8 mouse cellular contexts compared by ENCODE assay signal in genomic region chr6:140465946-140466646, GRCm38 (mm10). TPM values are rescaled to one million over a fixed set of nuclear protein-coding genes. Genes with fewer than 3 reads are reported as not detected.
DNase-seq lines count a peak whose midpoint lies in the region; ATAC-seq lines count a peak whose summit lies in the region.

No protein-coding gene starts in this region.

- H3K4me2 ChIP-seq in forebrain, embryonic 16.5 days (ENCODE audit: low read length) = no peak overlapping the region
- H3K4me2 ChIP-seq in forebrain, embryonic 15.5 days (replicated peaks) = no peak overlapping the region

- 85% methylated on average over 9 of the region's 9 CpGs for WGBS in forebrain, embryonic 16.5 days
- WGBS in forebrain, embryonic 15.5 days = 82% methylated on average over 9 of the region's 9 CpGs

- 0 out of 2 replicates have a peak, but pooled peaks have one; percentile 19 for ATAC-seq in forebrain, embryonic 16.5 days
- no peak for ATAC-seq in forebrain, embryonic 15.5 days (replicated peaks)
- peak; percentile 93 for ATAC-seq in megakaryocyte-erythroid progenitor cell, adult 5-6 weeks (replicated peaks; ENCODE audit: low FRiP score, low TSS enrichment, poor library complexity, severe bottlenecking)

- H3K36me3 ChIP-seq in forebrain, embryonic 16.5 days (ENCODE audit: control insufficient read depth, insufficient read depth) = no peaks in the 10 kb centered on the region
- no peaks in the 10 kb centered on the region; the same call in 1 of the 2 replicates for H3K36me3 ChIP-seq in forebrain, embryonic 15.5 days

- H3K9ac ChIP-seq in forebrain, embryonic 16.5 days (replicated peaks; ENCODE audit: low read depth, low read length) = no peak overlapping the region
- no peak overlapping the region for H3K9ac ChIP-seq in forebrain, embryonic 15.5 days (replicated peaks)

- peak; percentile 41 for DNase-seq in ZHBTc4 (ENCODE audit: low read depth, low spot score)
- peak; percentile 36 for DNase-seq in kidney, adult 9 months
- DNase-seq in urinary bladder, adult 2 months (ENCODE audit: low spot score) = no peak
- DNase-seq in yolk sac, embryonic 10.5 days (ENCODE audit: low spot score) = no peak
- DNase-seq in heart, adult 9 months (ENCODE audit: low spot score in 2 of 2) = no peak

- no peak overlapping the region for H3K4me3 ChIP-seq in forebrain, embryonic 16.5 days (replicated peaks; ENCODE audit: low read length)
- H3K4me3 ChIP-seq in forebrain, embryonic 15.5 days = no peak overlapping the region

- no peaks in the 10 kb centered on the region for H3K9me3 ChIP-seq in forebrain, embryonic 16.5 days (ENCODE audit: control insufficient read depth, low read length)
- no peaks in the 10 kb centered on the region for H3K9me3 ChIP-seq in forebrain, embryonic 15.5 days

- H3K27ac ChIP-seq in forebrain, embryonic 16.5 days (ENCODE audit: low read length) = no peak overlapping the region
- no peak overlapping the region for H3K27ac ChIP-seq in forebrain, embryonic 15.5 days (replicated peaks)

- no peaks in the 10 kb centered on the region for H3K4me1 ChIP-seq in forebrain, embryonic 16.5 days (replicated peaks; ENCODE audit: control insufficient read depth, insufficient read depth, low read length)
- no peaks in the 10 kb centered on the region for H3K4me1 ChIP-seq in forebrain, embryonic 15.5 days

- no peaks in the 10 kb centered on the region for H3K27me3 ChIP-seq in forebrain, embryonic 16.5 days (replicated peaks; ENCODE audit: control insufficient read depth, insufficient read depth, low read length)
- no peaks in the 10 kb centered on the region for H3K27me3 ChIP-seq in forebrain, embryonic 15.5 days

RNA-seq across cellular contexts. Expression of gene Plekha5, which starts 42.2 kb away (rescaled TPM):
- polyA plus RNA-seq in forebrain, embryonic 16.5 days (2015; fragmentation: Nextera tagmentation; extraction: Ambion mirVana) = 27.7 and 33.5 TPM in 2 replicates
- 31.6 and 32.7 TPM in 2 replicates for polyA plus RNA-seq in forebrain, embryonic 15.5 days (2015; fragmentation: Nextera tagmentation; extraction: Ambion mirVana)
- 8.8 and 14.2 TPM in 2 replicates for total RNA-seq in megakaryocyte-erythroid progenitor cell, adult 5-6 weeks (2014; fragmentation: Nextera tagmentation)
- 2.9 and 12.2 TPM in 2 replicates for total RNA-seq in megakaryocyte-erythroid progenitor cell, adult 5-6 weeks (2017)
- polyA plus RNA-seq in urinary bladder, adult 2 months (2012; rRNA removed) = 77.0 and 79.3 TPM in 2 replicates

Comparison
In these comparisons a context has a peak if more than half of its experiments do, and no peak if none do; other contexts are left out.
1. DNase-seq: peak in ZHBTc4 (single experiment) and kidney, adult 9 months (single experiment); none in urinary bladder, adult 2 months (single experiment), yolk sac, embryonic 10.5 days (single experiment) and heart, adult 9 months (0 of 2).